Mouse (Mus musculus): ENCODE data around the gene Srrm4. TPM values are rescaled to one million over a fixed set of nuclear protein-coding genes. Genes with fewer than 3 reads are reported as not detected.

Srrm4 gene
- polyA plus RNA-seq, 1 experiment from 2014 or later, result 32.0 TPM

DNA sequence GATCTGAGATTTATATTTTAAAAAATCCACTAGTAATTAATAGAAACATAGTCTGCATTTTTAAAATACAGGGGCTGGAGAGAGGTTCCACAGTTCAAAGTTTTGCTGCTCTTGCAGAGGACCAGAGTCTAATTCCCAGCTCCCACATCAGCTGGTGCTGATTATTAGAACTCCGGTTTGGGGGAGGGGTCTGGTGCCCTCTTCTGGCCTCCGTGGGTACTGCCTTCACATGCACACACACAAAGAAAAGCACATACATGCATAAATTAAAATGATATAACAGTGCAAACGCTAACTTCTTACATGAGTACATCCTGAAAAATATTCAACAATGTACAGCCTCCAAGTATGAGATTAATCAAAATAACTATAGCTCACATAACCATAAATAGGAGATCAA, 50.5 kb downstream of the Srrm4 start:
- WGBS, result 92% methylated on average over 3 of the region's 3 CpGs
- H3K4me1 ChIP-seq (replicated peaks; ENCODE audit: control insufficient read depth, insufficient read depth, low read length), result peaks cover 6% of the 10 kb centered on the region; the same call in 1 of the 2 replicates
- H3K4me2 ChIP-seq (replicated peaks; ENCODE audit: low read depth, low read length), result no peak overlapping the region
- H3K4me3 ChIP-seq (ENCODE audit: low read depth, low read length), result no peak overlapping the region
- H3K9ac ChIP-seq (ENCODE audit: low read depth, low read length), result no peak overlapping the region
- no peaks in the 10 kb centered on the region for H3K36me3 ChIP-seq (ENCODE audit: control insufficient read depth, insufficient read depth, low read length)
- H3K27me3 ChIP-seq (ENCODE audit: control insufficient read depth, insufficient read depth, low read length), result no peaks in the 10 kb centered on the region
- ATAC-seq (ENCODE audit: low FRiP score) (no peak), DNase-seq (ENCODE audit: low spot score) (no peak)
- no peaks in the 10 kb centered on the region for H3K9me3 ChIP-seq (ENCODE audit: control insufficient read depth, low read length)
- no peak overlapping the region for H3K27ac ChIP-seq (ENCODE audit: low read depth, low read length)

DNA sequence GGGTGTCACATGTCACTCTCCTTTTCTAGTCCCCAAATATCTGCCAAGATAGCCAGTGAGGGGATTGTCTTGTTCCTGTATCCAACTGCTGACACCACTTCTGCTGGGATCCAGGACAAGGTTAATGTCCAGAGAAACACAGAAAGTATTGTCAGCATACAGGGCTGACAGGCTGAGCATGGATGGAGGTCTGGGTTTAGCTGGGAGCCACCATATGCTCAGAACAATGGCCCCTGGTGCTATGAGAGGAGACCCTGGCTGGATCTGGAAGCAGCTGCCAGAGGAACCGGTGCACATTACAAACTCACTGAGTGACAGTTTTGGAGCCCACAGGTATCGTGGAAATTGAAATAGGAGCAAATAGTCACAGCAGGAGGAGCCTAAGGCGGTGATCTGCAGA, 52.3 kb downstream of the Srrm4 start:
- ATAC-seq (ENCODE audit: low FRiP score) (no peak), DNase-seq (ENCODE audit: low spot score) (no peak)
- Histone ChIP-seq H3K36me3 (ENCODE audit: control insufficient read depth, insufficient read depth, low read length) (no peaks in the 10 kb centered on the region), H3K27ac (ENCODE audit: low read depth, low read length) (peak overlapping the region; percentile 60), H3K4me1 (replicated peaks; ENCODE audit: control insufficient read depth, insufficient read depth, low read length) (peaks cover 6% of the 10 kb centered on the region; the same call in 1 of the 2 replicates), H3K4me3 (ENCODE audit: low read depth, low read length) (no peak overlapping the region), H3K9me3 (ENCODE audit: control insufficient read depth, low read length) (no peaks in the 10 kb centered on the region), H3K4me2 (replicated peaks; ENCODE audit: low read depth, low read length) (no peak overlapping the region), H3K27me3 (ENCODE audit: control insufficient read depth, insufficient read depth, low read length) (no peaks in the 10 kb centered on the region), H3K9ac (ENCODE audit: low read depth, low read length) (no peak overlapping the region)
- 57% methylated on average over 3 of the region's 3 CpGs for WGBS

DNA sequence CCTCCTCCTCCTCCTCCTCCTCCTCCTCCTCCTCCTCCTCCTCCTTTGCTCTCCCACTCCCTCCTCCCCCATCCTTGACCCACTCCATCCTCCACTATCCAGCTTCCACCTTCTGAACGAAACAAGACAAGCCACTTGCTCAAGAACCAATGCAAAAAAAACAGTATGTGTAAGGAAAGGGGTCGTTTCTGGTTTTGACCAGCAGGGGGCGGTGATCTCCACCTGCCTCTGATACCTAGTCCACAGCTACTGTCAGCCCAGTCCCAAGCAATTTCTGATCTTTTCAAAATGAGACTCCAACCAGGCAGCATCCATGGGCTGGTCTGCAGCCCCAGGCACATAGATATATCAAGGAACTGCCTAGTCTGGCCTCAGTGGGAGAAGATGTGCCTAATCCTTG, 53.1 kb downstream of the Srrm4 start:
- H3K9ac ChIP-seq (ENCODE audit: low read depth, low read length), result no peak overlapping the region
- WGBS, result 72% methylated on average over 3 of the region's 3 CpGs
- H3K27ac ChIP-seq (ENCODE audit: low read depth, low read length), result no peak overlapping the region
- H3K4me3 ChIP-seq (ENCODE audit: low read depth, low read length), result no peak overlapping the region
- peaks cover 6% of the 10 kb centered on the region; the same call in 1 of the 2 replicates for H3K4me1 ChIP-seq (replicated peaks; ENCODE audit: control insufficient read depth, insufficient read depth, low read length)
- DNase-seq (ENCODE audit: low spot score) (peak; percentile 47), ATAC-seq (ENCODE audit: low FRiP score) (no peak)
- no peak overlapping the region for H3K4me2 ChIP-seq (replicated peaks; ENCODE audit: low read depth, low read length)
- no peaks in the 10 kb centered on the region for H3K9me3 ChIP-seq (ENCODE audit: control insufficient read depth, low read length)
- no peaks in the 10 kb centered on the region for H3K36me3 ChIP-seq (ENCODE audit: control insufficient read depth, insufficient read depth, low read length)
- no peaks in the 10 kb centered on the region for H3K27me3 ChIP-seq (ENCODE audit: control insufficient read depth, insufficient read depth, low read length)

DNA sequence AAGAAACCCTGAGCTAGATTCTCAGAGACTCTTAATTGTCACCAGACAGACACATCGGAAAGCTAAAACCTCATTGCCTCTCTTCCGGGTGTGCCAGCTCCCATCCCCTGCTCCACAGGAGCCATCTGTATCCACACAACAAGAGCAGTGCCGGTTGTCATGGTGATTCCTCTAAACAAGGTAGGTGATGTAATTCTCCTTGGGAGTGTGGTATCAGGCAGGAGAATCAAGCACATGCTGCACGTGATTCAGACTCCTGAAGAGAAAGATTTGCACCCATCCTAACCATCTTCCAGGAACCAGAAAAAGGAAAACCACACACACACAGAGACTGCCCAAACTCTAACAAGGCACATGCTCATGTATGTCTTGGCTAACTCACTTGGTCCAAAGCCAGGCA, 65.3 kb downstream of the Srrm4 start:
- Histone ChIP-seq H3K27me3 (ENCODE audit: control insufficient read depth, insufficient read depth, low read length) (no peaks in the 10 kb centered on the region), H3K36me3 (ENCODE audit: control insufficient read depth, insufficient read depth, low read length) (no peaks in the 10 kb centered on the region), H3K9me3 (ENCODE audit: control insufficient read depth, low read length) (no peaks in the 10 kb centered on the region), H3K4me2 (replicated peaks; ENCODE audit: low read depth, low read length) (no peak overlapping the region), H3K4me3 (ENCODE audit: low read depth, low read length) (no peak overlapping the region), H3K4me1 (replicated peaks; ENCODE audit: control insufficient read depth, insufficient read depth, low read length) (no peaks in the 10 kb centered on the region), H3K27ac (ENCODE audit: low read depth, low read length) (no peak overlapping the region), H3K9ac (ENCODE audit: low read depth, low read length) (no peak overlapping the region)
- no peak for ATAC-seq (ENCODE audit: low FRiP score)
- DNase-seq (ENCODE audit: low spot score), result no peak
- 58% methylated on average over 4 of the region's 4 CpGs for whole genome bisulfite sequencing

DNA sequence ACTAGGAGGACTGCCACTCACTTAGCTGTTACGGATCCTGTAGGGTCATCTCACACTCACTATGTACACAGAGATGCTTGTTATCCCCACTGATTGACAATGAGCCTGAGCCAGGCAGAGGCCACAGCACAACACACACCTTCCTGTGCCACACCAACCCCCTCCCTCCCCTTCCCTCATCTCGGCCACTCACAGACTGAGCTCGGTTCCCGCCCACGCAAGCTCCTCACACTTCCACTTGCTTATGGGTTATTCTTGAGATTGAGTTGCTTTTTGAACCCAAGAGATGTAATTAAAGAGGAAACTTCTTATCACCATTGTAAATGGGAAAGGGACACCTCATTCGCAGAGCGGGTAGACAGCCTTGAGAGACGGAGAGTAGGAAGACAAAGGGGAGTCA, 66.3 kb downstream of the Srrm4 start:
- ATAC-seq (ENCODE audit: low FRiP score) (no peak), DNase-seq (ENCODE audit: low spot score) (no peak)
- Histone ChIP-seq H3K27me3 (ENCODE audit: control insufficient read depth, insufficient read depth, low read length) (no peaks in the 10 kb centered on the region), H3K4me3 (ENCODE audit: low read depth, low read length) (no peak overlapping the region), H3K4me1 (replicated peaks; ENCODE audit: control insufficient read depth, insufficient read depth, low read length) (no peaks in the 10 kb centered on the region), H3K4me2 (replicated peaks; ENCODE audit: low read depth, low read length) (no peak overlapping the region), H3K36me3 (ENCODE audit: control insufficient read depth, insufficient read depth, low read length) (no peaks in the 10 kb centered on the region), H3K9me3 (ENCODE audit: control insufficient read depth, low read length) (no peaks in the 10 kb centered on the region), H3K27ac (ENCODE audit: low read depth, low read length) (no peak overlapping the region), H3K9ac (ENCODE audit: low read depth, low read length) (no peak overlapping the region)
- 89% methylated on average over 8 of the region's 8 CpGs for WGBS

DNA sequence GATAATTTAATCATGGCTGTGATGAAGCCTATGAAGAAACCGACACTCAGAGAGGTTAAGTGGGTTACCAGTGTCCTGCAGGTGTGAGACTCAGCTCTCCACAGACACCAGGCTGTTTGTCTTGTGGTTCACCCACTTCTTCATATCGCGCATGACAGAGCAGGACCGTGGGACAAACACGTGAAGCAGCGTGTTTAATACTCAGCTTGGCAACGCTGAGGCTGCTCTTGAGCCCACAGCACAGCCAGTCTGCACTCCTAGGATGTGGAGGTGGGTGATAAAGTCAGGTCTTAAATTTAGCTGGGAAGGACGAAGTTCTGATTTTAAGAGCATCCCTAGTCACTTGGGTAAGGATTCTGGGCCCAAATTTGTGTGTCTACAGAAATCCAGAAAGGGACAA, 68.1 kb downstream of the Srrm4 start:
- no peak overlapping the region for H3K4me2 ChIP-seq (replicated peaks; ENCODE audit: low read depth, low read length)
- H3K27ac ChIP-seq (ENCODE audit: low read depth, low read length), result no peak overlapping the region
- no peak for ATAC-seq (ENCODE audit: low FRiP score)
- no peaks in the 10 kb centered on the region for H3K9me3 ChIP-seq (ENCODE audit: control insufficient read depth, low read length)
- WGBS, result 90% methylated on average over 8 of the region's 8 CpGs
- no peaks in the 10 kb centered on the region for H3K27me3 ChIP-seq (ENCODE audit: control insufficient read depth, insufficient read depth, low read length)
- no peak for DNase-seq (ENCODE audit: low spot score)
- no peaks in the 10 kb centered on the region for H3K4me1 ChIP-seq (replicated peaks; ENCODE audit: control insufficient read depth, insufficient read depth, low read length)
- H3K36me3 ChIP-seq (ENCODE audit: control insufficient read depth, insufficient read depth, low read length), result no peaks in the 10 kb centered on the region
- no peak overlapping the region for H3K9ac ChIP-seq (ENCODE audit: low read depth, low read length)
- no peak overlapping the region for H3K4me3 ChIP-seq (ENCODE audit: low read depth, low read length)

DNA sequence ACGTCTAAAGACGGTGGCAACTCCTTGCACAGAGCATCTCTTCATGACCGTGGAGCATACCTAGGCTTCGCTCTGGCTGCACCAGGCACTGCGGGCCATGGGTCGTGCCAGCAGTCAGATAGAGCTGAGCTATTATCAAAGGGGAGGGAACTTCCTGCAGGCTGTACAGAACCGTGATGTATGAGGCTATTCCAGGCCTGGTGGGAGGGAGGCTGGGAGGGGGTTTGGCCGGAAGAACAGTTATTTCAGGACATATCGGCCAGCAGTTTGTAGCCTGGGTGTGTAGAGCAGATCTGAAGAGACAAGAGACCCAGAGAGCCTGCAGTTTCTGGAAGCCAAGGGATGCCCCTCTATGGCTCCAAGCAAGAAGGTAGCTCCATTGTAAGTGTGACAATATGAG, 68.5 kb downstream of the Srrm4 start:
- Histone ChIP-seq H3K9me3 (ENCODE audit: control insufficient read depth, low read length) (no peaks in the 10 kb centered on the region), H3K4me1 (replicated peaks; ENCODE audit: control insufficient read depth, insufficient read depth, low read length) (no peaks in the 10 kb centered on the region), H3K9ac (ENCODE audit: low read depth, low read length) (no peak overlapping the region), H3K27me3 (ENCODE audit: control insufficient read depth, insufficient read depth, low read length) (no peaks in the 10 kb centered on the region), H3K4me2 (replicated peaks; ENCODE audit: low read depth, low read length) (no peak overlapping the region), H3K36me3 (ENCODE audit: control insufficient read depth, insufficient read depth, low read length) (no peaks in the 10 kb centered on the region), H3K27ac (ENCODE audit: low read depth, low read length) (no peak overlapping the region), H3K4me3 (ENCODE audit: low read depth, low read length) (no peak overlapping the region)
- ATAC-seq (ENCODE audit: low FRiP score), result no peak
- DNase-seq (ENCODE audit: low spot score), result no peak
- WGBS, result 75% methylated on average over 9 of the region's 9 CpGs

DNA sequence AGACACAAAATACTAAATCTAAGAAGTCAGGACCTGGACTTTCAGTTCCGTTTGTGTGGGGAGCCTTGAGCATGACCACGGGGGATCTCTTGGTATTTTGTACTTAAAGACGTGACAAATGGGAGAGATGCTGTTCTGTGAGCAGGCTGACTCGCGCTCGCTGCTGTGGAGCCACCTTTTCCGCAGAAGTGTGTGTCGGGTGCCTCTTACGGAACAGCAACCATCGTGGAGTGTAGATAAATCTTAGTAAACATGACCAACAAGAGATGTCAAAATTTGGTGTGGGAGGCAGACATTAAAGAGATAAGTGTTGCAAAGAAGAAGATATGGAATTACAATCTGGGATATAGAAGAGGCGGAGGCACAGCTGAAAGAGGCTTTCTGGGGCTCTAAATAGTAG, 69.3 kb downstream of the Srrm4 start:
- Histone ChIP-seq H3K9ac (ENCODE audit: low read depth, low read length) (no peak overlapping the region), H3K4me1 (replicated peaks; ENCODE audit: control insufficient read depth, insufficient read depth, low read length) (no peaks in the 10 kb centered on the region), H3K4me3 (ENCODE audit: low read depth, low read length) (no peak overlapping the region), H3K27ac (ENCODE audit: low read depth, low read length) (no peak overlapping the region), H3K4me2 (replicated peaks; ENCODE audit: low read depth, low read length) (no peak overlapping the region), H3K36me3 (ENCODE audit: control insufficient read depth, insufficient read depth, low read length) (no peaks in the 10 kb centered on the region), H3K9me3 (ENCODE audit: control insufficient read depth, low read length) (no peaks in the 10 kb centered on the region), H3K27me3 (ENCODE audit: control insufficient read depth, insufficient read depth, low read length) (no peaks in the 10 kb centered on the region)
- 89% methylated on average over 11 of the region's 11 CpGs for WGBS
- ATAC-seq (ENCODE audit: low FRiP score) (no peak), DNase-seq (ENCODE audit: low spot score) (no peak)

DNA sequence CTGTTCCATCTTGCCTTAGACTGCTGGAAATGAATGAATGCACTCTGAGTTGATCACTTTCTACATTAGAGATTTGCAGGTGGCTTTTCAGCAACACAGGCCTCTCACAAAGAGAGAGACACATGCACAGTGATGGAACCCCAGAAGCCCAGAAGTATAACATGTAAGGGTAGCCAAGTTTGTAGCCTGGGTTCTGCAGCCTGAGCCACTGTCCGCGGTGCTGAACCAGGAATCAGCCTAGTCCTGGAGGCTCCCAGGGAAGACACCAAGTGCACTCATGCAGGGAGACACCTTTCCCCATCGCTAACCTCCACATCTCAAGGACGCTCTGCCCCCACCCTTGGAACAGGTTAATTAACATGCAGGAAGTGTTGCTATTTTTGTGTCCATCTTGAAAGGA, 73.6 kb downstream of the Srrm4 start:
- Histone ChIP-seq H3K4me1 (replicated peaks; ENCODE audit: control insufficient read depth, insufficient read depth, low read length) (no peaks in the 10 kb centered on the region), H3K4me3 (ENCODE audit: low read depth, low read length) (no peak overlapping the region), H3K4me2 (replicated peaks; ENCODE audit: low read depth, low read length) (no peak overlapping the region), H3K9ac (ENCODE audit: low read depth, low read length) (no peak overlapping the region), H3K27ac (ENCODE audit: low read depth, low read length) (no peak overlapping the region), H3K27me3 (ENCODE audit: control insufficient read depth, insufficient read depth, low read length) (no peaks in the 10 kb centered on the region), H3K9me3 (ENCODE audit: control insufficient read depth, low read length) (no peaks in the 10 kb centered on the region), H3K36me3 (ENCODE audit: control insufficient read depth, insufficient read depth, low read length) (no peaks in the 10 kb centered on the region)
- DNase-seq (ENCODE audit: low spot score) (peak; percentile 45), ATAC-seq (ENCODE audit: low FRiP score) (no peak)
- 26% methylated on average over 4 of the region's 4 CpGs for WGBS
